Mouse (Mus musculus) B cell, adult 2 months (primary cell): Measurements from ENCODE around the gene Rab33a.
A peak's percentile ranks its signal among the peaks of the same experiment; 100 is the strongest.

Experiments used
- DNase-seq, 2 experiments: peaks; one replicate each; pipeline ENCODE4 v3.0.0; 2022

The Rab33a gene

DNA sequence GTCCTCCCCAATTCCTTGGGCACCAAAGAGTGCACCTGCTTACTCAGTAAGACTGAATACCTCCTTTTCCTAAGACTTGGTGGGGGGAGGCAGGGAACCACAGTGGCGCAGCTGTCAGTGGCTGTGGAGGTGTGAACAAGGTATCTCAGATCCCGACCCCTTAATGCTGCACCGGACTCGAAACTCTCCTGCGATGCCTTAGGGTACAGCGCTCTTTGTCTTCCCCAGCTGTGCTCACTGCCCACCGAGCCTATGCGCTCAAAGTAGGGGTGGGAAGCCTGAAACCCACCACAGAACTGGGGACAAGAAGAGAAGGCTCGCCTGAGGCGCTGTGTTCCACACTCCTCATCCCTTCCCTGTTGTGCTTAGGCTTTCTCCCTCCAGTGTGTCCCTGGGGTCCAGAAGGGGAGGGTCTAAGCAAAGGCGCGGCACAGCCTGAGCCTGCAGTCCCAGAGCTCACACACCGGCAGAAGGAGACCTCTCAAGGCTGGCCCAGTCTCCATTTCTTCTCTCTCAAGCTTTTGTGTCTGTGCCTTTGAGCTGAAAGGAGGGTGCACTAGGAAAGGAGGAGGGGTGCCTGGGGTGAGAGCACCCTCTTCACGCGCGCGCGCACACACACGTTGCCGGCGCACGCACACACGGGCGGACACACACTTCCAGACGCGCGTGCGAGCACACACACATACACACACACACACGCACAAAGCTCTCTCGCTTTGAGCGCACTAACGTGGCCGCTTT lies at the start of gene Rab33a:
Gene Rab33a, plus strand, starts transcription at position 478 of the 741 bp plus-strand sequence.
- peak; percentile 17 to 21 for DNase-seq

DNA sequence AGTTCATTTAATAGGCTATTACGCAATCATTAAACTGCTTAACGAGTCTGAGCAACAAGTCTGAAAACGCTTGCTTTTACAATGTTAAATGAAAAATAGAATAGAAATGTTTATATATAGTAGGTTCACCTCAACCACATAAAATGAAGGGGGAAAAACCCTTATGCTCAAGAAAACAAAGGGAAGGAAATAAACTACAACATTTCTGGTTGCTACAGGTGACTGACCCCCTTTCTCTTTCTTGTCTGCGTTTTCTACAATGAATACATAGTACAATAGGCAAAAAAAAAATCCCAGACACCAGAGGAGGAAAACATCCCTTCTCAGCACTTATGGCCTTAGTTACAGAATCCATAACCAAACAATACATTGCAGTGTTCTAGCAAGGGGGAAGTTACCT lies 38.0 kb upstream of the Rab33a start:
- DNase-seq = no peak

DNA sequence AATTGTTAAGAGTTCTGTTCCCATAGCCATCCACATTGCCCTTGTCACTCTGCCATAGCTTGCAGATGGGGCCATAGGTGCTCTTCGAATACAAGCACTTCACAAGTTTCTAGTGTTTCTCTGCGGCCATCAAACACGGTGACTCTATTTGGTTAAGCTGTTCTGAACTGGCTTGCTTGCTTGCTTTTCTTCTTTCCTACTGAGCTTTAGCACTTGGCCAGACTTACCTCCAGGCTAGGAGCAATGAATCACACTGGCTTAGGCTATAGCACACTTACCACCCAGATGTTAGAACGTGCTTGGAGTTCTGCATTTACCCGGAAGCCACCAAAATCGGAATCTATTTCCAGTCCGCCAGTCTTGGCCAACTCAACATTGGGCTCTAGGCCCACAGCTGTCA lies 37.4 kb upstream of the Rab33a start:
- DNase-seq = no peak

DNA sequence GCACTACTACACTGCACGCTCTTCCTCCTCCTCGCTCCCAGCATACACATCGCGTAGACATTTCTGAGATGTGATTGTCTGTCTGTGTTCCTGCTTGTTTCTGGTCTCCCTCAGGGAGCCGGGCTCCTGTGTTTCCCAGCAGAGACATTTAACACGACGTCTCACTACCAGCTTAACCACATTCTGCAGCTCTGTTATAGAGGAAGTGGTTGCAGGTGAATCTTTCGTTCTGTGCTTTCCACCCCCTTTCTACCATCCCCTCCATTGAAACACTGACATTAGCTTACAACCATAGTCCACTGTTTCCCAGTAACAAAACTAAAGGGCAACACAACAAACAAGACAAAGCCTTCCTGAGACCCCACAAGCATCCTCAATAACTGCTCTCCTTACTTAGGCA lies 25.3 kb upstream of the Rab33a start:
- no peak for DNase-seq

DNA sequence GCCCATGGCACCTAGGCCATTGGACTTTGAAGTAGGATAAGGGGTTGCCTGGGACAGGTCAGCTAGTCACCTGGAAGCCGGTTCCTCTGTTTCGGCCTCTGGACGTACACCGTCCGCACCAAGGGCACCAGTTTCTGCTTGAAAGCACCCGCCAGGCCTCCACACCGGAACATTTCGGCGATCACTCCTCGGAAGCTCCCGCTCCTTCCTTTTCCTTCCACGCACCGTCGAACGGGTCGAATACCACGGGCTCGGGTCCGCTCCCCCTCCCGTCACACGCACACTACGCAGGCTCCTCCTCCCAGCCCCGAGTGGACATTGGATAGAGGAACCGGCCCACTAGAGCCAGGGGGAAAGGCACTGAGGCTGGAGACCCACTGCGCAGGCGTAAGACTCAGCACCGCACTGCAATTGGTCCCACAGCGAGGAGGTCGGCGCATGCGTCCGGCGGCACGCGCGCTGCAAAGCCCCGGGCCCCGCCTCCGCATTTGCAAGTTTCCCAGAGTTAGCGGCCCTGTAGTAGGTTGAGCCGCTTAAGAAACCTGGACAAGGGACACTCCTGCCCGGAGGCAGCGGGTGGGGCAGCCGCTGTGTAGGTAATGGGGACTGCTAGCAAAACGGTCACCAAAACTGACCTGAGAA lies 5.8 kb upstream of the Rab33a start, which contains the start of gene Aifm1:
Gene Aifm1, minus strand, starts transcription at position 398 of the 642 bp plus-strand sequence.
- peak; percentile 88 for DNase-seq

DNA sequence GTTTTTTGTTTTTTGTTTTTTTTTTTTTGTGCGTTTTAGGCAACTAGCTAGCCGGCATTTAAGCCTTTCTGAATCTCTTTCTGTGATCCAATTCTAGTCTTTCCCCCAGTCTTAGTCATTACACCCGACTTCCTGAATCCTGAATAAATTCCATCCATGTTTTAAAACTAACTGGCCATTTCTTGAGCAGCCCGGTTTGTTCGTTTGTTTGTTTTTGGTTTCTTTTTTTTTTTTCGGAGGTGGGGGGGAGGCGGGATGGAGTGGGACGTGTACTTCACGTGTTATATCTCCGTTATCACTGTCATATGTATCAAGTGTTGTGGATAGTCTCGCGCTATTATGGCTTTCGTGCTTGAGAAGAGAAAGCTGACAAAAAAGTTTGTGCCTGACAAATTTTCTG lies 5.3 kb upstream of the Rab33a start:
- DNase-seq = no peak

DNA sequence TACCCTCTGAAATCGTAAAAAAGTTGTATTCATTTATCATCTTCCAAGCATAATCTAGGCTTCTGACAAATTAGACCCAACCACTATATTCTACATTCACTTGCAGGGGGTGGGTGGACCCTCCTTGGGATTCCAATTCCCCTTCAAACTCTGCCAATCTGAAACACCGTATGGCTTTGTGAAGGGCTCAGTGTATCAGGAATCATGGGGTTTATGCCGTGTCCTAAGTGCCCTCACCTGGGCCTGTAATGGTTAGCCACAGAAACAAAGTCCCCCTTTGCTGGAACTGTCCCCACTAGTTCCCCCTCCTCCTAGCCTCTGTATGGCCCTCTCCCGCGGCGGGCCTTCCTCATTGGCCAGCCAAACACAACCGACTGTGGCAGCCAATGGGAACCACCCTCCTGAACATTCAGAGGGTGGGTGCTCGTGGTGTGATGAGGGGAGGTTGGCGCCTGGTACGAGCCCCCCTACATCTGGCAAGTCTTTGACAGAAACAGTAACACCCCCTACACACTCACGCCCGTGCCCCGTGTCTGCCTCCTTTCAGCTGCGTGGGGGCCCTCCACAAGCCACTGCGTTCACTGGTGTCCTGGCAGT lies 776 bp upstream of the Rab33a start:
- peak; percentile 9 to 15 for DNase-seq

DNA sequence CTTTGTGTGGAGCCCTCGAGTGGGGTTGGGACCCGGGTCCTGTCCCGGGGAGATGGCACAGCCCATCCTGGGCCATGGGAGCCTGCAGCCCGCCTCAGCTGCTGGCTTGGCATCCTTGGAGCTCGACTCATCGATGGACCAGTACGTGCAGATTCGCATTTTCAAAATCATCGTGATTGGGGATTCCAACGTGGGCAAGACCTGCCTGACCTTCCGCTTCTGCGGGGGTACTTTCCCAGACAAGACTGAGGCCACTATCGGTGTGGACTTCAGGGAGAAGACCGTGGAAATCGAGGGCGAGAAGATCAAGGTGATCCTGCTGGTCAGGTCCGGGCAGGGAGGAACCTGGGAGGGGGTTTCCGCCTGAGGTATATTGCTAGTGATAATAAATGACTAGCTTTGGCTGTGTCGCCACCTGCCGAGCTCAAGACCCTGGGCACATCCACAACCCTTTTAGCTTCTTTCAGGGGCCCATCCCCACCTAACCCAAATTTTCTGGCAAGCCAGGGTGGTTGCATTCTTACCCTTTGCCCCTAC lies 532 bp downstream of the Rab33a start:
- peak; percentile 2 to 9 for DNase-seq

DNA sequence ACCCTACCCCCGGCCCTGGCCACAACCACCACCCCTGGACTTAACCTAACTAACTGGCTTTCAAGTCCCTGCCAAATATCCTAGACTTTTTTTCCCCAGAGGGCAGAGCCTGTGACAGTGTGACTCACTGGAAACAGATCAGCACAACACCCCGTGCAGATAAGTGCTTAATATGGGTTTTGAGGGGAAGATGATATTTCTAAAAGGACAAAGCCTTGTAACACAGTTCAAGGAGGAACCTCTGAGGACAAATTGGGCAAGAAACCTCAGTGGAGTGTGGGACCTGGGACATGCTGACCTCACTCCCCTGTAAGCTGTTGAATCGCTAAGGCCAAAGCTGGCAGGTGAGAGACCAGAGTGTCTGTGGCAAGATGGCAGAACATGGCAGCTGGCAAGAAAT lies 2.6 kb downstream of the Rab33a start:
- no peak for DNase-seq

DNA sequence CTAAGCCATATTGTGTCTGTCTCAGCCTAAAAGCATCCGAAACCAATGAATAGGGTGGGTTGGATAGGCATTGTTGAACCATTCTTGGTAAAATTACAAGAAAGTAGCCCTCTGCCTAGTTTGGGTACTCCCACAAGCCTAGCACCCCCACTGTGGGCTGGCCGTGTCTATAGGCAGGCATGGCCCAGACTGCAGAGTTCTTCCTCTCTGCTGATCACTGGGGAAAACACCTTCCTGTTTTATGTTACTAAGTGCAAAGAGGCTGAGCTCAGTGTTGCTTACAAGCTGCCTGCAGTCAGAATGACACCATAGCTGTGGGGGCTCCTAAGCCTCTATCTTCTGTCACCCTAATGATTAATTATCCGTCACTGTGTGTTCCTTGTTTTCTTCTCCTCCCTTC lies 4.4 kb downstream of the Rab33a start:
- DNase-seq = peak; percentile 10 to 15

DNA sequence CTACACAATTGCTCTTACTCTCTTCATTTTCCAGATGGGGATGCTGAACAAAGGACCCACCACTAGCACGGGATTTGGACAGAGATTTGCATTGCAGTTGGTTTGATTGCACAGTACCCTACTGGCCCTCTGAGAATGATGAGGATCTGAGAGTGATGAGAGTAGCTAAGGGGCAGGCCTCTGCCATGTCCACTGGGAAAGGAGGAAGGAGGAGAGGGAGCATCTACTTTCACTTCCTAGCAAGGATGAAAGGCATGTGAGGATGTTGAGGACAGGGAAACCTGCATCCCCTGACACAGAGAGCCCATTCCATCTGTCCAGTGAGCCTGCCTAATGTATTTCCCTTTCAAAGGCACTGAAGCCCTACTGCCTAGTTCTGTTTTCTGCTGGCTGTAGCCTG lies 6.2 kb downstream of the Rab33a start:
- DNase-seq = no peak

DNA sequence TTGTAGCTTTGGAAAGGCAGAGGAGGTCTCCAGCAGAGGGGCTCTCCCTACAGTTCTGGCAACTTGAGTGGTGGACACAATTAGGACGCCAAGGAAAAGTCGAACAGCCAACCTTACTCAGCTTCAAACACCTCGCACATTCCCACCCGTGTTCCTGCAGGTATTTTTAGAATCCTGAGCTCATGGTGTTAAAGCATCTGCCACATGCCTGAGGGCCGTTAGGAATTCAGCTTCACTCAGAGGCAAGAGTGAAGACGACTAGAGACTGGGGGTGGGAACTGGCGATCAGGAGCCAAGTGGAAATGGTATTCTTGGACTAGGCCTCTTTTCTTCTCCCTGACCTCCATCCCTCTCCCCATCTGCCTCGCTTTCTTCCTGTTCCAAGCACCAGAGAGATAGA lies 6.8 kb downstream of the Rab33a start:
- no peak for DNase-seq

DNA sequence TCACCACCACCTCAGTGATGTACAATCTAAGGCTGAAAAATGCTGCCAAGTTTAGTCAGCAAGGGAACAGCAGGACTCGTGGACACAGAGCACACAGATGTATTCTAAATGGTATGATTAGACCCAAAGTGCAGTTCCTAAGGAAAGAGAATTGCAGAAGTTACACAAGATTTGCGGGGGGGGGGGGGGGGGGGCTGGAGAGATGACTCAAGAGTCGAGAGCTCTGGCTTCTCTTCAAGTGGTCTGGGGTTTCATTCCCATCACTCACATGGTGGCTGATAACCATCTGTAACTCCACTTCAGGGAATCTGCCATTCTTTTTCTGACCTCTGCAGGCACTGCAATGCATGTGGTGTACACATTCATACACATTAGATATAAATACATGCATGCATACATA lies 7.3 kb downstream of the Rab33a start:
- DNase-seq = no peak

DNA sequence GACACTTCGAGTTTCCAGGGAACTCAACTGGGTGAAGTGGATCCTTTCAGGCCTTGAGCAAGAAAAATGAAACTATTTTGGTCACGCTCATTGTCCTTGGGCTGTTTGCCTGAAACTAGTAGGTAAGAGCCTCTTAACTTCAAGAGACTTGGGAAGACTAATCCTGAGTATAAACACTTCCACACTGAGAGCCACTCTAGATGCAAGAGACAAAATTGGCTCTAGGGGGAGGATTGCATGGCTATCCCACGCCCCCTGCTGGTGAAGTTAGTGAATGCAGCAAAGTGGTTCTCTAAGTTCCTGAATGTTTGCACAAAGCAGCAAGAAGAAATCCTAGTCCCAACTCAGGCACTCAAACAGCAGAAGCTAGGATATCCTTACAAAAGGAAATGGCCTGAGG lies 13.1 kb downstream of the Rab33a start:
- peak; percentile 76 to 80 for DNase-seq
